Mouse (Mus musculus) embryonic facial prominence, embryonic 14.5 days (tissue): ENCODE data around the gene Slc9b1. TPM values are rescaled to one million over a fixed set of nuclear protein-coding genes. Genes with fewer than 3 reads are reported as not detected.

Experiments used
- ATAC-seq: fragments of 200-750 bp; cut with Nextera tagmentation; 2 replicates; pipeline ENCODE4 v1.8.0; 2017; ENCODE audit warnings: low read depth, moderate number of reproducible peaks, moderate TSS enrichment
- DNase-seq: peaks from one replicate; pipeline ENCODE4 v3.0.0-alpha.2; 2015; ENCODE audit warnings: low spot score
- H3K27ac ChIP-seq: fragments of 300-500 bp; sonication (generic); replicated peaks from 2 replicates; pipeline ENCODE4 v1.5.1; 2014; ENCODE audit warnings: low read depth, mild to moderate bottlenecking, low read length, moderate library complexity
- H3K27me3 ChIP-seq: fragments of 300-500 bp; sonication (generic); replicated peaks from 2 replicates; pipeline ENCODE4 v1.6.1; 2014; ENCODE audit warnings: low read length; ENCODE audit not compliant: control insufficient read depth, insufficient read depth
- H3K36me3 ChIP-seq: fragments of 300-500 bp; sonication (generic); 2 replicates; pipeline ENCODE4 v1.6.1; 2014; ENCODE audit warnings: low read length, mixed read lengths; ENCODE audit not compliant: control insufficient read depth, insufficient read depth
- H3K4me1 ChIP-seq: fragments of 300-500 bp; sonication (generic); 2 replicates; pipeline ENCODE4 v1.6.1; 2014; ENCODE audit warnings: antibody characterized with exemption, low read length; ENCODE audit not compliant: control insufficient read depth, insufficient read depth
- H3K4me2 ChIP-seq: fragments of 300-500 bp; sonication (generic); 2 replicates; pipeline ENCODE4 v1.6.1; 2014; ENCODE audit warnings: low read depth, mild to moderate bottlenecking, low read length, moderate library complexity, mixed read lengths
- H3K4me3 ChIP-seq: fragments of 300-500 bp; sonication (generic); 2 replicates; pipeline ENCODE4 v1.5.1; 2014; ENCODE audit warnings: low read depth, mild to moderate bottlenecking, low read length
- H3K9ac ChIP-seq: fragments of 300-500 bp; sonication (generic); 2 replicates; pipeline ENCODE4 v1.6.1; 2014; ENCODE audit warnings: low read depth, mild to moderate bottlenecking, low read length, moderate library complexity, mixed read lengths
- H3K9me3 ChIP-seq: fragments of 300-500 bp; sonication (generic); 2 replicates; pipeline ENCODE4 v1.6.1; 2016; ENCODE audit warnings: low read length; ENCODE audit not compliant: control insufficient read depth
- WGBS: fragments of 180-500 bp; shearing (Covaris S2); extraction: QIAGEN DNeasy Blood & Tissue Kit; methylation state at CpG from one replicate; pipeline ENCODE4 v1.1.7; 2014; 5-methylcytosine and 5-hydroxymethylcytosine counted together
- polyA plus RNA-seq: library from polyadenylated mRNA; unstranded; fragments of >200 nt; fragmentation: Nextera tagmentation; extraction: Ambion mirVana; gene quantifications from 2 replicates; pipeline ENCODE4 v1.2.1, GENCODE M21; 2014

Gene Slc9b1
- polyA plus RNA-seq, 1 experiment from 2014 or later: 0.22 TPM

DNA sequence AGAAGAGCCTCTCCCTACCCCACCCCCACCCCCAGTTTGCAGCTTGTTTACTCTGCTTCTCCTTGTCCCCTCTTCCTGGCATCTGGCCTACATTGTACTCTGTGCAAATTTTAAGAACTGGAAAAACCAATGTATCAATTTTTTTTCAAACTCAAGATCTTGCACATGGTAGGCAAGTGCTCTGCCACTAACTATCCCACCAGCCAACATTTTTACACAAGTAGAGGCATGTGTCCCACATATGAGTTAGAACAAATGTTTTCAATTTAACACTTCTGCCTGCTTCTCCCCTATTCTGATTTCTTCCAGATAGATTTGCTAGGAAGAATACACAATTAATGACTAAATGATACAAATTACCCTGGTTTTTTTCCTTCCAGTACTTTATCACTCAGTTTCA lies 49.3 kb downstream of the Slc9b1 start:
- H3K4me1 ChIP-seq: peaks cover 9% of the 10 kb centered on the region
- ATAC-seq (peak; percentile 50; the same call in 1 of the 2 replicates), DNase-seq (peak; percentile 43)
- H3K27me3 ChIP-seq: no peaks in the 10 kb centered on the region
- H3K9ac ChIP-seq: no peak overlapping the region
- no peak overlapping the region for H3K4me2 ChIP-seq
- no peaks in the 10 kb centered on the region for H3K9me3 ChIP-seq
- H3K36me3 ChIP-seq: no peaks in the 10 kb centered on the region
- no peak overlapping the region for H3K4me3 ChIP-seq
- no peak overlapping the region for H3K27ac ChIP-seq

DNA sequence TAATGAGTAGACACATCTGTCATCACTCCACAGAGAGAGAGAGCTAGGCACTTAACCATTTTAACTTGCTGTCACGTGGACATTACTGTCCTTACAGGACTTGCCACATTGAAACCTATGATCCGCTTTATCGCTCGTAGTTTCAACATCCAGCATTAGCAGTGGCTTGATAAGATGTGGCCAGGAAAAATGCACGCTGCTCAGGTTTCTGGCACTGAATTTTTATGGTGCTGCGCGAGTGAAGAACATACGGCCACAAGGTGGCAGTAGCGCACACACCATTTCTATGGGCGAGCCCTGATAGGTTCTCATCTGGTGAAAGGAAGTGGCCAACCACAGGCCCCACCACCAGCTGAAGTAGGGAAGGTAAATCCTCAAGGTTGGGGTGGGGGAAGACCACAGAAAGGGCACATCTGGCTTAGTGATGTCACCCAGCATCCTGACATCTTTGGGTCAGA lies 54.4 kb downstream of the Slc9b1 start:
- no peaks in the 10 kb centered on the region for H3K27me3 ChIP-seq
- H3K9ac ChIP-seq: no peak overlapping the region
- H3K9me3 ChIP-seq: no peaks in the 10 kb centered on the region
- peaks cover 8% of the 10 kb centered on the region for H3K36me3 ChIP-seq
- DNase-seq (peak; percentile 90), ATAC-seq (peak; percentile 84)
- no peak overlapping the region; the same call in 1 of the 2 replicates for H3K4me2 ChIP-seq
- H3K4me3 ChIP-seq: no peak overlapping the region
- H3K4me1 ChIP-seq: 0 out of 2 replicates have a peak, but pooled peaks cover 6% of the 10 kb centered on the region
- WGBS: 9% methylated on average over 10 of the region's 10 CpGs
- no peak overlapping the region for H3K27ac ChIP-seq

DNA sequence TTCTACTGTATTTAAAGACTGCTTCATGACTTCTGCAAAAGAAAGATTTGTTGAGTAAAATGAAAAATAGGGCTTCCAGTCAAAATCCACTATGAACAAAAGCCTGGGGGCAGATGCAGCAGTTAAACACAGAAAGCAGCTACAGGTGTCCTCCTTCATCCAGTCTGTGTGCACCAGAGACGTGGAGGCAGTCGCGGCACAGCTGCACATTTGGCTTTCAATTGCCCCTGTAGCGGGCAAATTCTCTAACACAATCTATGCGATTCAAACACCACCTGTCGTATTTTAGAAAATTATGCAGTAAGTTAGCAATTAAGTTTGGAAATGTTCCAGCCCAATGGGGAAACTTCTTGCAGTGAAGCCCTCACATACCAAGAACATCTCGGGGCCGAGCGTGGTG lies 55.4 kb downstream of the Slc9b1 start:
- Histone ChIP-seq H3K4me1 (0 out of 2 replicates have a peak, but pooled peaks cover 5% of the 10 kb centered on the region), H3K4me2 (no peak overlapping the region), H3K4me3 (no peak overlapping the region), H3K9me3 (no peaks in the 10 kb centered on the region), H3K9ac (no peak overlapping the region), H3K36me3 (peaks cover 11% of the 10 kb centered on the region), H3K27me3 (no peaks in the 10 kb centered on the region), H3K27ac (no peak overlapping the region)
- DNase-seq (peak; percentile 48), ATAC-seq (no peak)
- WGBS: 66% methylated on average over 9 of the region's 9 CpGs

DNA sequence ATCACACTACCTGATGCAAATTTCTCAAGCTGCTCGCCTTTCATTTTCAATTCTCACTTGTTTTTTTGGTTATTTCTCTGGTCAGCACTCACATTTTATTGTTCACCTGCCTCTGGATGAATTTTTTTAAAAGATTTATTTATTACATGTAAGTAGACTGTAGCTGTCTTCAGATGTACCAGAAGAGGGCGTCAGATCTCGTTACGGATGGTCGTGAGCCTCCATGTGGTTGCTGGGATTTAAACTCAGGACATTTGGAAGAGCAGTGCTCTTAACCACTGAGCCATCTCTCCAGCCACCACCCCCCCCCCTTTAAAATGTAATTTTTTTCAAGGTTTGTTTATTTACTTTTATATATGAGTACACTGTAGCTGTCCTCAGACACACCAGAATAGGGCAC lies 56.0 kb downstream of the Slc9b1 start:
- Histone ChIP-seq H3K4me2 (no peak overlapping the region), H3K4me1 (0 out of 2 replicates have a peak, but pooled peaks cover 5% of the 10 kb centered on the region), H3K9me3 (no peaks in the 10 kb centered on the region), H3K9ac (no peak overlapping the region), H3K4me3 (no peak overlapping the region), H3K36me3 (peaks cover 11% of the 10 kb centered on the region), H3K27me3 (no peaks in the 10 kb centered on the region), H3K27ac (no peak overlapping the region)
- DNase-seq (no peak), ATAC-seq (no peak)
- WGBS: 78% methylated on average over 5 of the region's 5 CpGs

DNA sequence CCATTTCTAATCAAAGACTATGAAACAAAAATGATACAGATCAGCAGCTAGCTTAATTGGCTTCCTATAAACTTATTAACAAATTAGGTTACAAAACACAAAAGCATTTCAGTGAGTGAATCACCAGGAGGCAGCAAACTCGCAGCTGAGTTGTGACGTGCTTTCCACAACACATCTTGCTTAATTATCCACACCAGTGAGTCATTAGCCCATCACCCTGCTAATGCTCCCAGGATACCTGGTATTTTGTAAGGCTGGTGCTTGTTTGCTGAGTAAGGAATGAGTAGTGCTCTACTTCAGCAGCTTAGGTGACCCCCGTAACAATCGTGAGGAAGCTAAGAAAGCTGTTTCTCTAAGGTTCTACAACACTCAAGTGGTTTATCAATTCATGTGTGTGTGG lies 56.8 kb downstream of the Slc9b1 start:
- Histone ChIP-seq H3K9me3 (no peaks in the 10 kb centered on the region), H3K27me3 (no peaks in the 10 kb centered on the region), H3K36me3 (peaks cover 16% of the 10 kb centered on the region), H3K4me1 (0 out of 2 replicates have a peak, but pooled peaks cover 5% of the 10 kb centered on the region), H3K9ac (no peak overlapping the region), H3K27ac (no peak overlapping the region), H3K4me2 (no peak overlapping the region), H3K4me3 (no peak overlapping the region)
- no peak for ATAC-seq
- no peak for DNase-seq
- 79% methylated on average over 4 of the region's 4 CpGs for WGBS

DNA sequence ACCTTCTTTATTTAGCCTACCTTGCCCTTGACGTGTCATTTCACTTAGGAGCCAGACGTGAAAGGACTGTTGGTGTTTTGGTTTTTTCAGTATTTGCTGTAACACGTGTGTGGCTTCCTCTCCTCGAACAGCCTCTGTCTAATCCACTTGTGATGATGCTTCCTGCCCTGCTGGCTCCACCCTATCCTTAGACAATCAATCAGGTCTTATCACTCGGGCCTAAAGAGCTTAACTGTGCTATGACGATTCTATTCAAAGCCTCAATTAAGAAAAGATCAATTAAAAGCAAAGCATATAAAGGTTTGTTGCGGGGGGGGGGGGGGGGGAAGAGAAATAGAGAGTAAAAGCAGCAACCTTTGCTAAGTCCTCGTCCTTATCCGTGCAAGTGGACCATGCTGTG lies 59.5 kb downstream of the Slc9b1 start:
- DNase-seq: no peak
- Histone ChIP-seq H3K27me3 (no peaks in the 10 kb centered on the region), H3K4me2 (no peak overlapping the region), H3K36me3 (peaks cover 25% of the 10 kb centered on the region), H3K4me3 (no peak overlapping the region), H3K9me3 (no peaks in the 10 kb centered on the region), H3K27ac (no peak overlapping the region), H3K4me1 (0 out of 2 replicates have a peak, but pooled peaks cover 5% of the 10 kb centered on the region), H3K9ac (no peak overlapping the region)
- ATAC-seq: no peak
- WGBS: 77% methylated on average over 9 of the region's 9 CpGs

DNA sequence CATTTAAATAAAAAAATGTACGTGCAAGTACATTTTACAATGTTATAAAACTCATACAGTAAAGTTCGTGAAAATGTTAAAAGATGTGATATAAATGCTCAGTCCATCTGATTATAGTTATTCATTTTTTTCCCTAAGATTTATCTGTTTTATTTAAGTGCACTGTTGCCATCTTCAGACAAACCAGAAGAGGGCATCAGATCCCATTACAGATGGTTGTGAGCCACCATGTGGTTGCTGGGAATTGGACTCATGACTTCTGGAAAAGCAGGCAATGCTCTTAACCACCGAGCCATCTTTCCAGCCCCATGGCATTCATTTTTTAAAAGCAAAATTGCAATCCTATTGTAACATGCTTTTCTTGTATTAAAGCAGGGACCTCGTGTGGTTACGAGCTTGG lies 61.4 kb downstream of the Slc9b1 start:
- DNase-seq (no peak), ATAC-seq (no peak)
- peaks cover 25% of the 10 kb centered on the region for H3K36me3 ChIP-seq
- no peak overlapping the region for H3K9ac ChIP-seq
- peaks cover 5% of the 10 kb centered on the region; the same call in 1 of the 2 replicates for H3K4me1 ChIP-seq
- no peaks in the 10 kb centered on the region for H3K27me3 ChIP-seq
- no peak overlapping the region for H3K27ac ChIP-seq
- WGBS: 96% methylated on average over 5 of the region's 5 CpGs
- no peak overlapping the region for H3K4me2 ChIP-seq
- H3K4me3 ChIP-seq: no peak overlapping the region
- no peaks in the 10 kb centered on the region for H3K9me3 ChIP-seq

DNA sequence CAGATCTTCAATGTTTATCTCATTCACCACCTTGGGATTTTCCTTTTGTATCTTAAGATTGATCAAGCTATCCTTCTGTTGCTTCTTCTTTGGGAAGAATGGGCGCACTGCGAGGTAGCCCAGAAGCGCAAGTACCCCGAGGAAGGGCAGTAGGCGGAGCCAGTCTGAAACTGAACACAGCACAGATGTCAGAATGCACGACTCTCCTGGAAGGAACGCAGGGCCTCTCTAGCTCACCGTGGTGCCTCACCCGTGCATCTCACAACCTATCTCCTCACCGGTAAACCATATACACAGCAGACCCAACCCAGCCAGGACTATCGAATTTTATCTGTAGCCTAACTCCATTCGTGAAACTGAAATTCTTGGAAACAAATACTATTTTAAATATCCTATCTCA lies 63.2 kb downstream of the Slc9b1 start:
- H3K27me3 ChIP-seq: no peaks in the 10 kb centered on the region
- H3K4me3 ChIP-seq: no peak overlapping the region
- no peaks in the 10 kb centered on the region for H3K9me3 ChIP-seq
- WGBS: 93% methylated on average over 12 of the region's 12 CpGs
- DNase-seq (no peak), ATAC-seq (no peak)
- no peak overlapping the region for H3K27ac ChIP-seq
- no peak overlapping the region for H3K4me2 ChIP-seq
- H3K36me3 ChIP-seq: peaks cover 25% of the 10 kb centered on the region
- no peak overlapping the region for H3K9ac ChIP-seq
- peaks cover 5% of the 10 kb centered on the region; the same call in 1 of the 2 replicates for H3K4me1 ChIP-seq

DNA sequence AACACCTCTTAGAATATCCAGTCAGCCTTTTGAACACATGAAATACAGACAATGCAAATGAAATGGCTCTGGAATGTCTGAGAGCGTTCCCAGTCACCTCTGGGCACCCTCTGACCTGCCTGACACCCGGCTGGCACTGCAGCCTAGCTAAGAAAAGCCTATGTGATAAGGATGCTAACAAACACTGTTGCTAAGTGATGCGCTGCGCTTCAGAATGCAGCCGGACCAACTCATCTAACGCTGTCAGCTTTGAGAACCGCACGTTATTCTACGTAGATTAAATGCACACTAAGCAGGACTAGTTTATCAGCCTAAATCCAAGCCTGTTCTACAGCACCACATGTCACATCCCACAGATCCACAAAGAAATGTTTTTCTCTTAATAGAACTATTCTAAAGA lies 64.0 kb downstream of the Slc9b1 start:
- Histone ChIP-seq H3K27me3 (no peaks in the 10 kb centered on the region), H3K27ac (no peak overlapping the region), H3K4me1 (peaks cover 5% of the 10 kb centered on the region; the same call in 1 of the 2 replicates), H3K9me3 (no peaks in the 10 kb centered on the region), H3K9ac (no peak overlapping the region), H3K36me3 (peaks cover 27% of the 10 kb centered on the region), H3K4me2 (no peak overlapping the region), H3K4me3 (no peak overlapping the region)
- ATAC-seq (no peak), DNase-seq (no peak)
- WGBS: 89% methylated on average over 9 of the region's 9 CpGs
